Mouse (Mus musculus) heart, adult 18-20 months (tissue): ENCODE results near the gene Tomm40l. TPM values are rescaled to one million over a fixed set of nuclear protein-coding genes. Genes with fewer than 3 reads are reported as not detected.

Experiments
- DNase-seq, 2 experiments: peaks; one replicate each; pipeline ENCODE4 v3.0.0; 2021 to 2022; ENCODE audit warnings: mixed read lengths in 1 of 2
- long read RNA-seq, 2 experiments: library from polyadenylated mRNA; stranded (forward); transcript quantifications; one replicate each; pipeline ENCODE4 v2.0.0; 2021
- total RNA-seq, 2 experiments: library from RNA; stranded (reverse); gene quantifications; 2 replicates each; pipeline ENCODE4 v1.2.3; 2021

Tomm40l gene
- total RNA-seq, result 10 to 100 TPM; 89.6 to 92.9 TPM
- long read RNA-seq, experiment 1, full-length matches to known transcripts, result 52 of 82 reads
- long read RNA-seq, experiment 1, partial matches to known transcripts, result 26 of 82 reads
- long read RNA-seq, experiment 1, other reads (novel, unspliced or antisense), result 4 of 82 reads
- long read RNA-seq, experiment 2, full-length matches to known transcripts, result 21 of 41 reads
- long read RNA-seq, experiment 2, partial matches to known transcripts, result 0 of 41 reads
- long read RNA-seq, experiment 2, other reads (novel, unspliced or antisense), result 20 of 41 reads

- DNase-seq, result peak; percentile 96 to 99
These were observed at the start of gene Tomm40l for GRCm38 (mm10) chr1:171222238-171223155. TSS of gene Tomm40l (minus strand) at chr1:171222514.

- DNase-seq, result no peak
These were observed 49.8 kb upstream of the Tomm40l start for GRCm38 (mm10) chr1:171272086-171272485.

- no peak for DNase-seq
These were observed 49.3 kb upstream of the Tomm40l start for GRCm38 (mm10) chr1:171271622-171272021.

- DNase-seq, result no peak
These were observed 48.9 kb upstream of the Tomm40l start for GRCm38 (mm10) chr1:171271196-171271595.

GRCm38 (mm10) chr1:171270573-171270900, 48.2 kb upstream of the Tomm40l start:
- no peak for DNase-seq

- DNase-seq, result peak; percentile 96 to 99
These were observed 47.7 kb upstream of the Tomm40l start, which contains the start of gene B4galt3 for GRCm38 (mm10) chr1:171269848-171270572. TSS of gene B4galt3 (plus strand) at chr1:171270328.

- no peak for DNase-seq
These were observed 46.0 kb upstream of the Tomm40l start for GRCm38 (mm10) chr1:171268341-171268740.

- no peak for DNase-seq
These were observed 43.8 kb upstream of the Tomm40l start for GRCm38 (mm10) chr1:171265971-171266744.

GRCm38 (mm10) chr1:171263666-171264461, 41.5 kb upstream of the Tomm40l start:
- DNase-seq, result no peak

- DNase-seq, result peak; percentile 59 to 70
These were observed 40.9 kb upstream of the Tomm40l start for GRCm38 (mm10) chr1:171263185-171263611.

- DNase-seq, result peak; percentile 88 to 91
These were observed 40.3 kb upstream of the Tomm40l start for GRCm38 (mm10) chr1:171262594-171263130.

GRCm38 (mm10) chr1:171260316-171260715, 38.0 kb upstream of the Tomm40l start:
- no peak for DNase-seq

GRCm38 (mm10) chr1:171258921-171259320, 36.6 kb upstream of the Tomm40l start:
- no peak for DNase-seq

GRCm38 (mm10) chr1:171257781-171258180, 35.5 kb upstream of the Tomm40l start:
- DNase-seq, result no peak

GRCm38 (mm10) chr1:171256937-171257548, 34.7 kb upstream of the Tomm40l start:
- DNase-seq, result peak; percentile 70 to 83

GRCm38 (mm10) chr1:171256095-171256818, 33.9 kb upstream of the Tomm40l start:
- DNase-seq, result no peak

GRCm38 (mm10) chr1:171252415-171252814, 30.1 kb upstream of the Tomm40l start:
- DNase-seq, result no peak

- DNase-seq, result peak; percentile 66 to 73
These were observed 29.4 kb upstream of the Tomm40l start for GRCm38 (mm10) chr1:171251594-171252324.
